Mouse (Mus musculus): ENCODE measurements around the gene Atp5g1. TPM values are rescaled to one million over a fixed set of nuclear protein-coding genes. Genes with fewer than 3 reads are reported as not detected.

Atp5g1 gene
- total RNA-seq, 2 experiments from 2014 or later, result 137 to 878 TPM

- ATAC-seq (replicated peaks; ENCODE audit: low FRiP score, low TSS enrichment, poor library complexity, severe bottlenecking), result no peak
These were observed 906 bp downstream of the Atp5g1 start for GRCm38 (mm10) chr11:96074351-96075176.

GRCm38 (mm10) chr11:96073295-96073993, 2.0 kb downstream of the Atp5g1 start:
- ATAC-seq (replicated peaks; ENCODE audit: low FRiP score, low TSS enrichment, poor library complexity, severe bottlenecking), result no peak

GRCm38 (mm10) chr11:96071013-96071412, 4.5 kb downstream of the Atp5g1 start:
- ATAC-seq (replicated peaks; ENCODE audit: low FRiP score, low TSS enrichment, poor library complexity, severe bottlenecking), result no peak

GRCm38 (mm10) chr11:96070353-96070752, 5.1 kb downstream of the Atp5g1 start:
- no peak for ATAC-seq (replicated peaks; ENCODE audit: low FRiP score, low TSS enrichment, poor library complexity, severe bottlenecking)

- ATAC-seq (replicated peaks; ENCODE audit: low FRiP score, low TSS enrichment, poor library complexity, severe bottlenecking), result no peak
These were observed 7.2 kb downstream of the Atp5g1 start for GRCm38 (mm10) chr11:96068231-96068630.

GRCm38 (mm10) chr11:96065215-96065911, 10.1 kb downstream of the Atp5g1 start, which contains the start of gene Ube2z:
Ube2z (minus strand) TSS chr11:96065388.
- ATAC-seq (replicated peaks; ENCODE audit: low FRiP score, low TSS enrichment, poor library complexity, severe bottlenecking), result peak; percentile 97

GRCm38 (mm10) chr11:96064521-96065214, 10.8 kb downstream of the Atp5g1 start:
- peak; percentile 54 for ATAC-seq (replicated peaks; ENCODE audit: low FRiP score, low TSS enrichment, poor library complexity, severe bottlenecking)

DNA sequence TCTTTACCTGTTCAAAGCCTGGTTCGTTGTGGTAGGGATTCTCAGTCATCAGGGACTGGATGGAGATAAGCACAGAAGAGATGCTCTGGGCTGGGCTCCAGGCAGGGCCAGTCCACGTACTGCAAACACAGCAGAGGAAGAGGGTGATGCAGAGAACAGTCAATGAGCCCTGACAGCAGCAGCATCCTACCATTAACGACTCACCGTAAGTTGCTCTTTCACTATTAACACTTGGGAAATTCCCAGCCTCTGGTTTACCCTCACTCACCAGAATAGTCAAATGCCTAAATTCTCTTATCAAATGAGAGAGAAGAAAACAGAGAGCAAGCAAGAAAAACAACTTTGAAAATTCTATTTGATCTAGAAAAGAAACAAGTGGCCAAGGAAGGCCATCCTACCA, 17.2 kb downstream of the Atp5g1 start:
- ATAC-seq (replicated peaks; ENCODE audit: low FRiP score, low TSS enrichment, poor library complexity, severe bottlenecking), result no peak

GRCm38 (mm10) chr11:96050854-96051253, 24.6 kb downstream of the Atp5g1 start:
- ATAC-seq (replicated peaks; ENCODE audit: low FRiP score, low TSS enrichment, poor library complexity, severe bottlenecking), result no peak

GRCm38 (mm10) chr11:96049939-96050338, 25.5 kb downstream of the Atp5g1 start:
- no peak for ATAC-seq (replicated peaks; ENCODE audit: low FRiP score, low TSS enrichment, poor library complexity, severe bottlenecking)

DNA sequence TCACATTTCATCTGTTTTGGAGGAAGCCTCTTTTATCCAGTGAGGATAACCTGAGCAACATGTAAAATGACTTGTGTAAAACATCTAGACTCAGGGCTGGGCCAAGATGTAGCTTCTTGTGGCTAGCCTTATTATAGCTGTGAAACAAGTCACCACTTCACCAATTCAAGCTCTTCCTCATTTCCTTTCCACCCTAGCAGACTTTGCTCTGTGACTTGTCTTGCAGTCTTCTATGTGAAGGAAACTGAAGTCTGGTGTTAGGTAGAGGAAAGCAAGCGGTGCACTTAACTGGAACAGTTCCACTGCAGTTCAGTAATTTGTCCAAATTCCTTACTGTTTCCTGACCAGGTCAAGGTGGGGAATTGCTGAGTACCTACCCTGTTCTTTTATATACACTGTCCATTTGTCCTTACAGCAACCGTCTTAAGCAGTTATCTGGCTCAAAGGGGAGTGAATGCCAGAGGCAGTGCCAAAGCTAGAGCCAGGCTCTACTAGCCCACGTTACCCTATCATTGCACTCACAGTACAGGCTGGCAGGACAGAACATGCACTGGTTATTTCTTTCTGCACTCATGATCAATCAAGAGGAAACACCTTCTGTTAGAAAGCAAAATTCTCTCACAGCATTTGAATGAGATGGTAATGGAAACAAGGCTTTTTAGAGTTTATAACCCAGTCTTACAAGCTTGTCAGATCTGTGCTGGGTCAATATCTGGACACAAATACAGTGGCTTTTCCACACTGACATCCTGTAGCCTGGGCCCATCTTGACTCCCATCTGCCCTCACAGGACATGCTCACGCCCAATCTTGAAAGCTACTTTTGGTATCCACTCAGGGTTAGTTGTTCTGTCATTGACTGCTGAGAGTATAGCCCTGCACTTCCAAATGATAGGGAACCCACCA, 27.7 kb downstream of the Atp5g1 start:
- no peak for ATAC-seq (replicated peaks; ENCODE audit: low FRiP score, low TSS enrichment, poor library complexity, severe bottlenecking)

DNA sequence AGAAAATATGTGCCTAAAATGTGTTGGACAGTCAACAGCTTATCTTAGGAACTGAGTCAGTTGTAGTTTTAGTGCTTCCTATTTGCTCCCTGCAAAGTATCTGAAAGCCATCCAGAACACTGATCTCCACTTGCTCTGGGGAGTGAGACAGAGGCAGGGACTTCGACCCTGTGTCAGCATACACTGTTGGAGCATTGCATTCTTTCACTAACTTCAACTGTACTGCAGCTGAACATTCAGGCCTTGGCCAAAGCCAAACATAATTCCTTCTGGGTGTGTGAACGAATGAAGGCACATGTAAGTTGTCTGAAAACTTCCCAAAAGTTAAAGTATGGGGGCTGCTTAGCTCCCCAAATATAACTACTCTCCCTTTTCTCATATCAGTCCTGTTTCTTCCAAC, 28.7 kb downstream of the Atp5g1 start:
- ATAC-seq (replicated peaks; ENCODE audit: low FRiP score, low TSS enrichment, poor library complexity, severe bottlenecking), result no peak

GRCm38 (mm10) chr11:96046028-96046427, 29.4 kb downstream of the Atp5g1 start:
- ATAC-seq (replicated peaks; ENCODE audit: low FRiP score, low TSS enrichment, poor library complexity, severe bottlenecking), result no peak

- no peak for ATAC-seq (replicated peaks; ENCODE audit: low FRiP score, low TSS enrichment, poor library complexity, severe bottlenecking)
These were observed 30.5 kb downstream of the Atp5g1 start for GRCm38 (mm10) chr11:96044803-96045567.

DNA sequence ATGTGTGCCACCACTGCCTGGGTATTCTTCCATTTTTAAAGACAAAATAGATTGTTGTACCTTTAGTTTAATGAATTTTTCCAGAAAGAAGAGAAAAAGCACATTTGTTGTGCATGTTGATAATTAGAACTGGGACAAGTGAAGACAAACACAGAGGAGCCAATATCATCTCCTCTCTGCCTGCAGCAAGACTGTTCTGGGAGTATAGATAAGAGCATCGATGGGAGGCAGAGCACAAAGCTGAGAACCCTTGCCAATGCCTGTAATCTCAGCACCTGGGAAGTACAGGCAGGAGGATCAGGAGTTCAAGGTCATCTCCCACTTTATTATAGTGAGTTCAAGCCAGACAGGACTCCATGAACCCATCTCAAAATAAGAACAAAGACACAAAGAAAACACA, 36.9 kb downstream of the Atp5g1 start:
- peak; percentile 68 for ATAC-seq (replicated peaks; ENCODE audit: low FRiP score, low TSS enrichment, poor library complexity, severe bottlenecking)

GRCm38 (mm10) chr11:96037499-96037898, 38.0 kb downstream of the Atp5g1 start:
- ATAC-seq (replicated peaks; ENCODE audit: low FRiP score, low TSS enrichment, poor library complexity, severe bottlenecking), result no peak

DNA sequence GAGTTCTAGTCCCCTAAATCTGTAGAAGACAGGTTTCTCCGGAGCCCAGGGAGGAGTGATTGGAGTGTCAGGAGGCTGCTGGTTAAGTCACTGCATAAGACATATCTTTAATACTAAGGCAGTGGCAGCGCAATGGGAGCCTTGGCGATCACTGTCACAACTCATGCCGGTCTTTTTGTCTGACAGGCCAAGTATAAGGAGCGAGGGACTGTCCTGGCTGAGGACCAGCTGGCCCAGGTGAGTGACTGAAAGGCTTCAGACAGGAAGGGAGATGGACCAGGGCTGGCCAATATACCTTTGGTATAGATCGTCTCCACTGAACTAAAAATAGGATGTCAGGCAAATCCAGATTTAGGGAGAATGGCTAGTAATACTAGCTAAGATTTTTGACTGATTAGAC, 40.3 kb downstream of the Atp5g1 start:
- no peak for ATAC-seq (replicated peaks; ENCODE audit: low FRiP score, low TSS enrichment, poor library complexity, severe bottlenecking)

- peak; percentile 83 for ATAC-seq (replicated peaks; ENCODE audit: low FRiP score, low TSS enrichment, poor library complexity, severe bottlenecking)
These were observed 40.8 kb downstream of the Atp5g1 start, which contains the start of gene Snf8 for GRCm38 (mm10) chr11:96034596-96035052. Snf8 (plus strand) TSS chr11:96034885.

Data from megakaryocyte-erythroid progenitor cell, adult 5-6 weeks (primary cell).